Mouse (Mus musculus): ENCODE results near the gene Ttbk1. TPM values are rescaled to one million over a fixed set of nuclear protein-coding genes. Genes with fewer than 3 reads are reported as not detected.

Gene Ttbk1
- 100 to 1,000 TPM; 119 to 122 TPM for total RNA-seq (2021)
- long read RNA-seq, experiment 1, full-length matches to known transcripts, result 1 of 43 reads
- long read RNA-seq, experiment 1, partial matches to known transcripts, result 6 of 43 reads
- long read RNA-seq, experiment 1, other reads (novel, unspliced or antisense), result 36 of 43 reads
- long read RNA-seq, experiment 2, full-length matches to known transcripts, result 3 of 43 reads
- long read RNA-seq, experiment 2, partial matches to known transcripts, result 18 of 43 reads
- long read RNA-seq, experiment 2, other reads (novel, unspliced or antisense), result 22 of 43 reads

DNA sequence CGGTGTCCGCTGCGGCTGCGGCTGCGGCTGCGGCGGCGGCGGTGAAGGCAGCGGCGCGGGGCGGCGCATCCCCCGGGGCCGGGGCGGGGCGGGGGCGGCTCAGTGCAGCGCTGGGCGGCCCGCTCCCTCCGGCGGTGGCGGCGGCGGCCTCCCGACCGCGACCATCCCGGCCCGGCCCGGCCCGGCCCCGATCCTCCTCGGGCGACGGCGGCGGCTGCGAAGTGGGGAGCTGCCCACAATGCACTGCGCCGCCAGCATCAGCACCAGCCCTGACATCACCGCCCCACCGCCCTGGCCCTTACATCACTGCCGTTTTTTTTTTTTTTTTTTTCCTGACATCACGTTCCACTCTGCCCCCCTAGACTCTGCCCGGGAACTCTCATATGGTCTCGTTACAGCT lies at the start of gene Ttbk1:
Gene Ttbk1, minus strand, starts transcription at position 245 of the 400 bp plus-strand sequence.
- Histone ChIP-seq H3K27ac (peak within 1 kb of the TSS; percentile 89), H3K4me3 (peak within 1 kb of the TSS; percentile 72)
- no peak for TF ChIP-seq CTCF (conservative IDR thresholded peaks at IDR 0.05)
- DNase-seq (ENCODE audit: low spot score in 2 of 2), result peak; percentile 61 to 65

GRCm38 (mm10) chr17:46525579-46526307 lies 38.3 kb upstream of the Ttbk1 start:
- Histone ChIP-seq H3K4me3 (no peak overlapping the region), H3K27ac (0 out of 2 replicates have a peak overlapping the region, but pooled peaks have one; percentile 28)
- peak; percentile 95 for TF ChIP-seq CTCF (conservative IDR thresholded peaks at IDR 0.05)
- DNase-seq (ENCODE audit: low spot score in 2 of 2), result peak; percentile 53 to 72

GRCm38 (mm10) chr17:46525065-46525464 lies 37.6 kb upstream of the Ttbk1 start:
- H3K4me3 ChIP-seq, result no peak overlapping the region
- no peak overlapping the region for H3K27ac ChIP-seq
- no peak for TF ChIP-seq CTCF (conservative IDR thresholded peaks at IDR 0.05)
- DNase-seq (ENCODE audit: low spot score in 2 of 2), result no peak

- peak; percentile 40 for TF ChIP-seq CTCF (conservative IDR thresholded peaks at IDR 0.05)
- Histone ChIP-seq H3K4me3 (no peak overlapping the region), H3K27ac (no peak overlapping the region)
- no peak for DNase-seq (ENCODE audit: low spot score in 2 of 2)
Measured at GRCm38 (mm10) chr17:46521963-46522668, 34.6 kb upstream of the Ttbk1 start.

DNA sequence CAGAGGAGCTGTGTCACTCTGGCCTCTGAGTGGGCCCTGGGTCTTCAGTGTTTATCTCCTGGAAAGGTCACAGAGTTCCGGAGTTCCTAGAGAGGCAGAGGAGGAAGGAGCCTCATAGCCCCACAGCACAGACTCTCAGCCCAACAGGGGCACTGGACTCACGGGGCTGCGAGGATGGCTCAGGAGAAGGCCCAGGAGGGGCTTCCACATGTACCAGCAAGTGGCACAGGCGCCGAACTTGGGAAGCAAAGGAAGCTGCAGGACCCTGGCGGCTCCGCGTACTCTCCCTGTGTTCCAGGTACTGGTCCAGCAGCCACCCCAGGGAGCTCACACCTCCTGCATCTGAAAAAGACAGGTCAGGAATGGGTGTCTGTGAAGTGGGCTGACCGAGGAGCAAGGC lies 33.7 kb upstream of the Ttbk1 start:
- no peak for DNase-seq (ENCODE audit: low spot score in 2 of 2)
- no peak overlapping the region for H3K4me3 ChIP-seq
- H3K27ac ChIP-seq, result no peak overlapping the region
- no peak for TF ChIP-seq CTCF (conservative IDR thresholded peaks at IDR 0.05)

DNA sequence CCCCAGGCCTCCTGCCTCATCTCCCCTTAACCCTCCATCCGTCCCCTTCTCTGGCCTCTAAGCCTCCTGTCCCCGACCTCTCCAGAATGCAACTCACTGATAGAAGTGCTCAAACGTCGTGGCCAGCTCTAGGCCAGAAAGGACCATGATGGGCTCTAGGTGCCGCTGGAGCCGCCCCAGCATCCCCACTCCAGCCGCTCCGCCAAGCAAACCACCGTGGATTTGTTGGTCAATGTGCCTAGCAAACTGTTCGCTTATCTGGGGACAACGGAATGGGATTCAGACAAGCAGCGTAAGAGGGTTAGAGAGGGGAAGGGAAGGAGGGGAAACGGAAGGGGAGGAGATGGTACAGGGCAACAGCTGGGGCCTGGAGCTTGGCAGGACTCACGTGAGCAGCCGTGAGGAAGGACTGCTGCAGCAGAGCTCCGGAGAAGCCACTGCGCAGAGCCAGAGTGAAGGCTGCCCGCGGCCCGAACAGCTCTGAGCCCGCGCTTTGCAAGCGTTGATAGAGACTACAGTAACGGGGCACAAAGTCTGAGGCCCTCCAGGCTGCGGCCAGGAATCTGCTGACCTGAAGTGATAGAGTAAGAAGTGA lies 33.0 kb upstream of the Ttbk1 start:
- Histone ChIP-seq H3K27ac (no peak overlapping the region), H3K4me3 (no peak overlapping the region)
- DNase-seq (ENCODE audit: low spot score in 2 of 2), result no peak
- no peak for TF ChIP-seq CTCF (conservative IDR thresholded peaks at IDR 0.05)

DNA sequence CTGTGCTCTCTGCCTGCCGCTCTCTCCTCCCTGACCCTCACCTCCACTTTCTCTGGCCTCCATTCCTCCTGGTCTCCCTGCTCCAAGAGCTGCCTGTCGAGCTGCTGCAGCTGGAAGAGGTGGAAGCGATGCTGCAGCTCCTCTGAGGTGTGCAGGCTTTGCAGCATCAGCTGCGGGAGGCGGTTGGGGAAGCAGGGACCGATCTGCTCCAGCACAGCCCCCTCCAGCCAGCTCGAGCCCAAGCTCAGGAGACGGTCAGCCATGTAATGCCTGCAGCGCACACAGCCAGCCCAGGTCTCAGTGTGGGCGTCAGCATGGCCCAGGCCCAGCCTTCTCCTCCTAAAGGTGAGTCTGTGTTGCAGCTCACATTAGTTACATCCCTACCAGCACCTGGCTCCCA lies 32.5 kb upstream of the Ttbk1 start:
- DNase-seq (ENCODE audit: low spot score in 2 of 2), result no peak
- no peak overlapping the region for H3K27ac ChIP-seq
- H3K4me3 ChIP-seq, result no peak overlapping the region
- TF ChIP-seq CTCF (conservative IDR thresholded peaks at IDR 0.05), result no peak

DNA sequence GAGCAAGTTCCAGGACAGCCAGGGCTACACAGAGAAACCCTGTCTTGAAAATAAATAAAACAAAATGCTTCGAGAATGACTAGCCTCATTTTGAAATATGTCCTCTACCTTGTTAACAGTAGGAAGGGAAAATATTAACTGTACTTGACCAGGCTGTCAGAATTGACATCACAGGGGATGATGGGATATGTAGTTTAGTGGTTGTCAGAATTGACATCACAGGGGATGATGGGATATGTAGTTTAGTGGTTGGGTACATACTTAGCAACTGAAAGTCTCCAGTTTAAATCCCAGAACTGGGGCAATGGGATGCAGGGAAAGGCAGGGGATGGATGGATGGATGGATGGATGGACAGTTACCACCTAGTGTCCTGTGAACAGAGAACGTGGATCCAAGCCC lies 25.9 kb upstream of the Ttbk1 start:
- H3K27ac ChIP-seq, result no peak overlapping the region
- H3K4me3 ChIP-seq, result no peak overlapping the region
- DNase-seq (ENCODE audit: low spot score in 2 of 2), result no peak
- no peak for TF ChIP-seq CTCF (conservative IDR thresholded peaks at IDR 0.05)

- H3K27ac ChIP-seq, result no peak overlapping the region
- DNase-seq (ENCODE audit: low spot score in 2 of 2), result no peak
- peak; percentile 65 for TF ChIP-seq CTCF (conservative IDR thresholded peaks at IDR 0.05)
- H3K4me3 ChIP-seq, result no peak overlapping the region
Measured at GRCm38 (mm10) chr17:46511059-46511710, 23.7 kb upstream of the Ttbk1 start.

DNA sequence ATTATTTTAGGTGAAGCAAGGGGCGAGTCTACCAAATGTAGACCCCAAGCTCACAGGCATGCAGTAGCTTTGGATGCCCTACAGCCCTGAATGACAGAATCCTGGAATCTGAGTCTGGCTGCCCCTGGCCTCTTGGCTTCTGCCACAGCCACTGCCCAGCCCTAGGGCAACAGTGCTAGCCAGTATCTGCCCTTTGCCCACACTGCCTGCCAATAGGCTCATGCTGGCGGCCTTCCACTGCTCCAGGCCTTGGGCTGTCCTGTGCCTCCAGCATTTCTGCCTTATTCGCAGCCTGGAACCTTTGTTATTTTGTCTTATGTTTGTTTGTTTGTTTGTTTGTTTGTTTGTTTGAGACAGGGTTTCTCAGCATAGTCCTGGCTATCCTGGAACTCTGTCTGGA lies 18.1 kb upstream of the Ttbk1 start:
- no peak overlapping the region for H3K27ac ChIP-seq
- no peak for TF ChIP-seq CTCF (conservative IDR thresholded peaks at IDR 0.05)
- no peak overlapping the region for H3K4me3 ChIP-seq
- DNase-seq (ENCODE audit: low spot score in 2 of 2), result no peak

DNA sequence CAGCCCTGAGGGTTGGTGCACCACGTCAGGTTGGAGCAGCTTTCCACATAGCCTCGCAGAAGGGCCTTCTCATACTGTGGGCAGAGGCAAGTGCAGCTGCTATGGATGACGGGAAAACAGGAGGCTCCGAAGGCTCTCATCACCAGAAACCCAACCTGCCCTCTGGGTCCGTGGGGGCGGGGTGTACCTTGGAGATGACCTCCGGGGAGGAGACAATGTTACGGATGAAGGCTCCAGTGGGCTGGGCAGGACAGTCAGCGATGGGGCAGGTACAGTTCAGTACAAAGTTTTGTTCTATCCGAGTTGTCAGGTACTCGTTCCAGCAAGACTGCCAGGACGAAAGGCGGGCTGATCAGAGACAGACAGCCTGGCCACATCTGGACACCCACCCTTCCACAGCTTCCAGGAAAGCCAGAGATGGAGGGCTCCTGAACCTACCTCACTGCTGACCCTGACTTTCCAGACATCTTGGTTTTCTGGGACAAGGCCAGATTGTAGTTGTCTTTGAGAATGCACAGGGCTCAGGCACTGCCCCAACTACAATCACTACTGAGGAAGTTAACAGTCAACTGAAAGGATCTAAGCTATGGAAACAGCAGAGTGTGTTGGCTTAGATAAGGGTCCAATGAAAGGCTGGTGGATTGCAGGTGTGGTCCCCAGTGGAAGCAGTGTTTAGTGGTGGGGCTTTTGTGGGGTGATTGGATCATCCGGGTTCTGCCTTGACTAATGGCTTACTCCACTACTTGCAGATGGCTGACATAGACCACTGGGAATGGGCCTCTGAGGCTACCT lies 16.6 kb upstream of the Ttbk1 start:
- no peak for TF ChIP-seq CTCF (conservative IDR thresholded peaks at IDR 0.05)
- Histone ChIP-seq H3K4me3 (no peak overlapping the region), H3K27ac (no peak overlapping the region)
- no peak for DNase-seq (ENCODE audit: low spot score in 2 of 2)

DNA sequence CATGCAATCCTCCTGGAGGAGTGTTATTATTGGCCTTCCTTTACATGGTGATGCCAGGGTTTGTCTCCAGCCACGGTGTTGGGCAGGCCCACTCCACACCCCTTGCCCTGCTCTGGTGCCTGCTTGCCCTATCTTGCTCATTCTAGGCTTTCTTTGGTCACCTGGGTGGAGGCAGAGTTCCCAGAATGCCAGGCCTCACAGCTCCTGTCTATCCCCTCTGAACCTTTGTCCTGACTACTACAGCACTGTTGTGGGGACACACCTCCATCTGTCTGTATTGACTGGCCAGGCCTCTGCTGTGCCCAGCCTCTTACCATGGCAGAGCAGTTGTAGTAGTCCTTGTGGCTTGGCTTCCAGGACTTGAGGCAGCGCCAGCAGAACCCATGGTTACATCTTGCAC lies 15.3 kb upstream of the Ttbk1 start:
- no peak overlapping the region for H3K4me3 ChIP-seq
- DNase-seq (ENCODE audit: low spot score in 2 of 2), result no peak
- TF ChIP-seq CTCF (conservative IDR thresholded peaks at IDR 0.05), result no peak
- no peak overlapping the region for H3K27ac ChIP-seq

All from layer of hippocampus, adult 2 months (tissue).